Mouse (Mus musculus): ENCODE results near the gene Rabgef1. TPM values are rescaled to one million over a fixed set of nuclear protein-coding genes. Genes with fewer than 3 reads are reported as not detected.

Rabgef1 gene
- polyA plus RNA-seq, 1 experiment = 36.5 TPM

- H3K4me1 ChIP-seq (ENCODE audit: control insufficient read depth, insufficient read depth, low read length) = no peaks in the 10 kb centered on the region; the same call in 1 of the 2 replicates
- no peak overlapping the region for H3K27ac ChIP-seq (ENCODE audit: control insufficient read depth, insufficient read depth, low read depth, low read length, poor library complexity)
- no peak overlapping the region for H3K4me3 ChIP-seq (replicated peaks; ENCODE audit: control insufficient read depth, low read depth, low read length)
- 69% methylated on average over 2 of the region's 2 CpGs for WGBS
- no peak for TF ChIP-seq POLR2A (IDR thresholded peaks at IDR 0.05; ENCODE audit: borderline replicate concordance, control insufficient read depth, low read depth, low read length)
- TF ChIP-seq CTCF (IDR thresholded peaks at IDR 0.05; ENCODE audit: control insufficient read depth, insufficient read depth, low read length) = no peak
Observed at GRCm38 (mm10) chr5:130192356-130192944, 20.9 kb downstream of the Rabgef1 start.

DNA sequence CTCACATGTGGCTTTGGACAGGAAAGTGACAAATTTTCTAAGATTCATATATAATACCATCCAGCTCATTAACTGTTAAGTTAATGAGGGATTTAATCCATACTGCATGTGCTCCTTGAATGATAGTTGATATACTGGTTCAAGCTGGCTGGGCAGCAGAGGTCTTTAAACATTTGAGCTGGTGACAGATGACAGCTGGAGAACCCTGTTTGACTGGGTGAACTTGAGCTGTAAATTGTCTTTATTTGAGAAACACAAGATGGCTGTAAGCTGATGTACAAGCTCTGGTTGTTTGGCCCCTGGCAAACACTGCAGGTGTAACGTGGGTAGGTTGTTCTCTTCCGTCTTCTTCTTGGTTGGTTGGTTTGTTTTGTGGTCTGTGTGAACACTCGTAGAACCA, 22.2 kb downstream of the Rabgef1 start:
- Histone ChIP-seq H3K4me3 (replicated peaks; ENCODE audit: control insufficient read depth, low read depth, low read length) (no peak overlapping the region), H3K4me1 (ENCODE audit: control insufficient read depth, insufficient read depth, low read length) (no peaks in the 10 kb centered on the region; the same call in 1 of the 2 replicates), H3K27ac (ENCODE audit: control insufficient read depth, insufficient read depth, low read depth, low read length, poor library complexity) (no peak overlapping the region)
- no peak for TF ChIP-seq CTCF (IDR thresholded peaks at IDR 0.05; ENCODE audit: control insufficient read depth, insufficient read depth, low read length)
- no peak for TF ChIP-seq POLR2A (IDR thresholded peaks at IDR 0.05; ENCODE audit: borderline replicate concordance, control insufficient read depth, low read depth, low read length)
- WGBS = 80% methylated on average over 3 of the region's 3 CpGs

DNA sequence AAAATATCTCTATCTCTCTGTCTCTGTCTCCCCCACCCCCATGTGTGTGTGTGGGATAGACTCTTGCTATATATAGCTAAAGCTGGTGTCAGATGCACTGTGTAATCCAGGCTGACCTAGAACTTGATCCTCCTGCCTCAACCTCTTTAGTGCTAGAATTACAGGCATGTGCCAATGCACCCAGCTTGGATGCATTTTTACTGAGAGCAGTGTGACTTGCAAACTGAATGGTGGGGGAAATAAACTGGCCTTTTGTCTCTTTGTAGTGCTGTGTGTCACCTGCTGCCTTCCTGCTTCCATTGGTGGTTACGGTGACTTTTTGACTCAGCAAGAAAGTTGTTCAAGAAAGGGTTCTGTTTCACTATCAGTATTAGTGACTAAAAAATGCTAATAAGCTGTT, 24.7 kb downstream of the Rabgef1 start:
- WGBS = 65% methylated on average over 1 of the region's 1 CpGs
- H3K27ac ChIP-seq (ENCODE audit: control insufficient read depth, insufficient read depth, low read depth, low read length, poor library complexity) = no peak overlapping the region
- TF ChIP-seq CTCF (IDR thresholded peaks at IDR 0.05; ENCODE audit: control insufficient read depth, insufficient read depth, low read length) = no peak
- no peak for TF ChIP-seq POLR2A (IDR thresholded peaks at IDR 0.05; ENCODE audit: borderline replicate concordance, control insufficient read depth, low read depth, low read length)
- H3K4me1 ChIP-seq (ENCODE audit: control insufficient read depth, insufficient read depth, low read length) = no peaks in the 10 kb centered on the region; the same call in 1 of the 2 replicates
- H3K4me3 ChIP-seq (replicated peaks; ENCODE audit: control insufficient read depth, low read depth, low read length) = no peak overlapping the region

- no peaks in the 10 kb centered on the region; the same call in 1 of the 2 replicates for H3K4me1 ChIP-seq (ENCODE audit: control insufficient read depth, insufficient read depth, low read length)
- TF ChIP-seq POLR2A (IDR thresholded peaks at IDR 0.05; ENCODE audit: borderline replicate concordance, control insufficient read depth, low read depth, low read length) = no peak
- WGBS = 73% methylated on average over 3 of the region's 3 CpGs
- no peak overlapping the region for H3K4me3 ChIP-seq (replicated peaks; ENCODE audit: control insufficient read depth, low read depth, low read length)
- no peak overlapping the region for H3K27ac ChIP-seq (ENCODE audit: control insufficient read depth, insufficient read depth, low read depth, low read length, poor library complexity)
Observed at GRCm38 (mm10) chr5:130197454-130197853, 25.9 kb downstream of the Rabgef1 start.

- TF ChIP-seq POLR2A (IDR thresholded peaks at IDR 0.05; ENCODE audit: borderline replicate concordance, control insufficient read depth, low read depth, low read length) = no peak
- no peak for TF ChIP-seq CTCF (IDR thresholded peaks at IDR 0.05; ENCODE audit: control insufficient read depth, insufficient read depth, low read length)
- WGBS = 91% methylated on average over 7 of the region's 7 CpGs
- H3K4me1 ChIP-seq (ENCODE audit: control insufficient read depth, insufficient read depth, low read length) = no peaks in the 10 kb centered on the region; the same call in 1 of the 2 replicates
- H3K27ac ChIP-seq (ENCODE audit: control insufficient read depth, insufficient read depth, low read depth, low read length, poor library complexity) = no peak overlapping the region
- no peak overlapping the region for H3K4me3 ChIP-seq (replicated peaks; ENCODE audit: control insufficient read depth, low read depth, low read length)
Observed at GRCm38 (mm10) chr5:130197981-130198380, 26.4 kb downstream of the Rabgef1 start.

- peaks cover 3% of the 10 kb centered on the region; the same call in 1 of the 2 replicates for H3K4me1 ChIP-seq (ENCODE audit: control insufficient read depth, insufficient read depth, low read length)
- H3K4me3 ChIP-seq (replicated peaks; ENCODE audit: control insufficient read depth, low read depth, low read length) = no peak overlapping the region
- no peak overlapping the region for H3K27ac ChIP-seq (ENCODE audit: control insufficient read depth, insufficient read depth, low read depth, low read length, poor library complexity)
- TF ChIP-seq CTCF (IDR thresholded peaks at IDR 0.05; ENCODE audit: control insufficient read depth, insufficient read depth, low read length) = no peak
- no peak for TF ChIP-seq POLR2A (IDR thresholded peaks at IDR 0.05; ENCODE audit: borderline replicate concordance, control insufficient read depth, low read depth, low read length)
- 94% methylated on average over 10 of the region's 10 CpGs for WGBS
Observed at GRCm38 (mm10) chr5:130200233-130201029, 28.8 kb downstream of the Rabgef1 start.

DNA sequence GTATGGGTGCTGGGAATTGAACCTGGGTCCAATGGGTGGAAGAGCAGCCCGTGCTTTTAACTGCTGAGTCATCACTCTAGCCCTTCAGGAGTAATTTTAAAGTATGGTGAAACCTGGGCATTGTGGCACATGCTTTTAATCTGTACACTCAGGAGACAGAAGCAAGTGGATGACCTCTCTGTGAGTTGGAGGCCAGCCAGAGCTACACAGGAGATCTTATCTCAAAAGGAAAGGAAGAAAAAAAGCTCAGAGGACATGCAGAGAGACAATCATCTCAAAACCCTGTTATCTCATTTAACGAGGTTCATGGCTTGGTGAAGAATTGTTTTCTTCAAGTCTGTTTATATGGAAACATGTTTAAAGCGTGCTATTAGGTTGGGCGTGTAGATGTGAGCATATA, 32.4 kb downstream of the Rabgef1 start:
- Histone ChIP-seq H3K4me1 (ENCODE audit: control insufficient read depth, insufficient read depth, low read length) (peaks cover 6% of the 10 kb centered on the region; the same call in 1 of the 2 replicates), H3K4me3 (replicated peaks; ENCODE audit: control insufficient read depth, low read depth, low read length) (no peak overlapping the region), H3K27ac (ENCODE audit: control insufficient read depth, insufficient read depth, low read depth, low read length, poor library complexity) (no peak overlapping the region)
- TF ChIP-seq POLR2A (IDR thresholded peaks at IDR 0.05; ENCODE audit: borderline replicate concordance, control insufficient read depth, low read depth, low read length) (no peak), CTCF (IDR thresholded peaks at IDR 0.05; ENCODE audit: control insufficient read depth, insufficient read depth, low read length) (no peak)
- 61% methylated on average over 4 of the region's 4 CpGs for WGBS

DNA sequence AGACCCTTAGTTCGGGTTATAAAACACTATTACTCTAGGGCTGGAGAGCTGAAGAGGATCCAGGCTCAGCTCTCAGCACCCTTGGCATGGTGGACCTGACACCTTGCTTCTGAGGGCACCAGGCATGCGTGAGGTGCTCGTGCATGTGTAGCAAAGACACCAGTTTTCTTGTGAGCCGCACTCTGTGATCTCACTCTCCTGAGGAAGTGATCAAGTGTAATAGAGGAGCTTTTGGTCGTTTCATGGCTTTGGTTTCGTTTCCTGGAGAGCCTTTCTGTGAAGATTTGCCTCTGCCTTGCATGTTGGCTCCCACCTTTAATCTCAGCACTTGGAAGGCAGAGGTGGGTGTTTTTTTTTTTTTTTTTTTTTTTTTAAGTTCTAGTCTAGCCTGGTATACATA, 33.0 kb downstream of the Rabgef1 start:
- 67% methylated on average over 6 of the region's 6 CpGs for WGBS
- no peak overlapping the region for H3K4me3 ChIP-seq (replicated peaks; ENCODE audit: control insufficient read depth, low read depth, low read length)
- H3K27ac ChIP-seq (ENCODE audit: control insufficient read depth, insufficient read depth, low read depth, low read length, poor library complexity) = no peak overlapping the region
- H3K4me1 ChIP-seq (ENCODE audit: control insufficient read depth, insufficient read depth, low read length) = peaks cover 7% of the 10 kb centered on the region; the same call in 1 of the 2 replicates
- TF ChIP-seq POLR2A (IDR thresholded peaks at IDR 0.05; ENCODE audit: borderline replicate concordance, control insufficient read depth, low read depth, low read length) (no peak), CTCF (IDR thresholded peaks at IDR 0.05; ENCODE audit: control insufficient read depth, insufficient read depth, low read length) (no peak)

All from bone marrow, adult 2 months (tissue).